Mouse (Mus musculus) embryo, embryonic 9.5 days (tissue): ENCODE results near the gene Kmo.

Experiments used
- DNase-seq: peaks from one replicate; pipeline ENCODE4 v3.0.0-alpha.2; 2017; ENCODE audit errors: extremely low spot score

Kmo gene

GRCm38 (mm10) chr1:175693429-175693960 lies 73.3 kb downstream of the Kmo start:
- DNase-seq = no peak

- no peak for DNase-seq
Observed at GRCm38 (mm10) chr1:175698293-175698692, 78.1 kb downstream of the Kmo start, which contains the start of gene Wdr64. TSS of gene Wdr64 (plus strand) at chr1:175698593.

GRCm38 (mm10) chr1:175699375-175699774 lies 79.2 kb downstream of the Kmo start:
- no peak for DNase-seq

GRCm38 (mm10) chr1:175699796-175700195 lies 79.6 kb downstream of the Kmo start:
- no peak for DNase-seq

DNA sequence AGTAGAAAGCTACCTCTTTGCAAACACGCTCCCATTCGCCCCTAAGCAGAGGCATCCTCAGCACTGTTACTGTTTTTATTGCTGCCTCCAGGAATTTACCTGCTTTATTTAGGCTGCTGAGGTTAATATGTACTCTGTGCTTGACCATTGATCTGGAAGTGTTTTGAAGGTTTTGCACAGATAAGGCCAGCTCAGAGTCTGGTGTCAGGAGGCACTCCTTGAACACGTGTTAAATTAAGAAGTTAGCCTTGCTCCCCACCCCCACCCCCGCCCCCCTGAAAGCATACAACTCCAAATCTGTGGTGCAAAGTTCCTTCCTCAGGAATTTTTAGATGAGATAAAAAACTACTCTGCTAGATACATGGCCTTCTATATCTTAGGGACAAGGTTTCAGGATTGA lies 81.0 kb downstream of the Kmo start:
- DNase-seq = no peak

DNA sequence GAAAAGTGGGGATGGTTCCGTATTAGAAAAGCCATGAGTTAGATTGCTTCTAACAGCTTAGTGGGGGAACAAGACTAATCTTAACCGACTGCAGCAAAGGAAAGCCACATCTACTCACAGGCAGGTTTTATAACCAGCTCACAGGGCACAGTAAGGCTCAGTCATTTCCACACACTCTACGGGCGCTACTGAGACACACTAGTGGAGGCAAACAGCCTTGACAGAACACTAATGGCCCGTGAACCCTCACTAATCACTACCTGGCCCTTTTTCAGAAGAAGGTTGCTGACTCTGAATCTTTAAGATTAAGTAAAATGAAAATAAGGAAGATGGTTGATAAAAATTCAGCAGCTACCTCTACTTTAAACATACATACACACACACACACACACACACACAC lies 87.4 kb downstream of the Kmo start:
- DNase-seq = no peak

DNA sequence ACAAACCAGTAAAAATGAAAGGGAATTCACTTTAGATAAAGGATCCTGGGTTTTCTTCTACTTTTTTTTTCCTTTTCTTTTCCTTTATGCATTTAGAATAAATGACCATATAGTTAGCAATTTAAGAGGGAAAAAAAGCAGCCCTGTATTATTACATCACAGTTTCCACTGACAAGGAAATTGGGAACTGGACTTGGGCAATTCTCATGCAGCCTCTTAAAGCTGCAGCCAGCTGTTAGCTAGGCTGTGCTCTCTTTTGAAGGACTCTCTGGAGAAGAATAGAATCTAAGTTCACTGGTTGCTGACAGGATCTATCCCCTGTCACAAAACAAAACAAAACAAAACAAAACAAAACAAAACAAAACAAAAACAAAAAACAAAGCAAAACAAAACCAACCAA lies 87.8 kb downstream of the Kmo start:
- no peak for DNase-seq
